Mouse (Mus musculus): ENCODE data around the gene Ablim2. TPM values are rescaled to one million over a fixed set of nuclear protein-coding genes. Genes with fewer than 3 reads are reported as not detected.

Gene Ablim2
- polyA plus RNA-seq, 1 experiment: 19.6 TPM

DNA sequence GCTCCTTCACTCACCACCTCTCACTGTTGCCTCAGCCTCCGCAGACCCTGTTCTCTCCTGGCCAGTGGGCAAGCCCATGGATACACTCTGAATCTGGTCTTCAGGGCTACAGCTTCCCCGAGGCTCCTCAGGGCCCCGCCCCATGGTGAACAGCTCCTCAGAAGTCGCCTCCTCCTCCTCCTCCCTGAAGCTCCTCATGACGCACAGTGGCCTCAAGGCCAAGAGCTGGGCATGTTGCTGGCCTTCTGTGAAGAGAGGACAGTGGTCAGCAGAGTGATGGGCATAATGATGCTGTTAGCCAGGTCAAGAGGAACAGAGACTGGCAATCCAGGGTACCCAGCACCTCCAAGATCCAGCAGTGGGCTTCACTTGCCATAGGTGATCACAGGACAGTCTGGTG is 33.8 kb upstream of the Ablim2 start:
- TF ChIP-seq CTCF (IDR thresholded peaks at IDR 0.05; ENCODE audit: borderline replicate concordance, extremely low read depth, insufficient read depth, insufficient read length) (no peak), POLR2A (IDR thresholded peaks at IDR 0.05; ENCODE audit: borderline replicate concordance, extremely low read depth, insufficient read depth, insufficient read length, poor library complexity, severe bottlenecking) (no peak)
- no peak for DNase-seq (ENCODE audit: low read depth)

- no peak for DNase-seq (ENCODE audit: low read depth)
- TF ChIP-seq CTCF (IDR thresholded peaks at IDR 0.05; ENCODE audit: borderline replicate concordance, extremely low read depth, insufficient read depth, insufficient read length) (no peak), POLR2A (IDR thresholded peaks at IDR 0.05; ENCODE audit: borderline replicate concordance, extremely low read depth, insufficient read depth, insufficient read length, poor library complexity, severe bottlenecking) (no peak)
Measured at GRCm38 (mm10) chr5:35725840-35726239, 31.8 kb upstream of the Ablim2 start.

GRCm38 (mm10) chr5:35727447-35727846 is 30.2 kb upstream of the Ablim2 start:
- DNase-seq (ENCODE audit: low read depth): no peak
- no peak for TF ChIP-seq POLR2A (IDR thresholded peaks at IDR 0.05; ENCODE audit: borderline replicate concordance, extremely low read depth, insufficient read depth, insufficient read length, poor library complexity, severe bottlenecking)
- TF ChIP-seq CTCF (IDR thresholded peaks at IDR 0.05; ENCODE audit: borderline replicate concordance, extremely low read depth, insufficient read depth, insufficient read length): no peak

DNA sequence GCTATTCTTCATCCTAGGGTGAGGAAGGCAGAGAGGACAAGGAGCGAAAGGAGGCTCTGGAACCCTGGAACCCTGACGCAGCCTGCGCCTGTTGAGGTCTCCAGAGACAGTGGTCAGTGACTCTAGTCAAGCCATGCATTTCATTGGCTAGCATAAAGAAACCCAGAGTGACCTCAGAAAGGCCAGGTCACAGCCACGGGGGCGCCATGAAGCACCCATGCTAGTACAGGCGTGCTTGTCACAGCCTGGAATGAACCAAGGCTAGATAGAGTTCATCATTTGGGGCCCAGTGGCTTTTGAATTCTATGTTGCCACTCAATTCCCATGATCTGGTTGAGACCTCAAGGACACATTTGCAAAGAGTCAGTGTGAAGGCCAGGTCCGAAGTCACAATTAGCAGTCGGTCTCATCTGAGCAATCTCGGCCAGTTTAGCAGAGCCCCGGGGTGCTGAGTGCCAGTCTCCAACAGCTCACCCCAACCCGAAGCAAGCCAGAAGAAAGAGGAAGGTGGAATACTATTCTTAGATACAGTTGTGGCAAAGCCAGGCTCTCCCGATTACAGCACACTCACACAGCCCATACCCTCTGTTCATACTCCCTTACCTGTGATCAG is 29.2 kb upstream of the Ablim2 start:
- no peak for DNase-seq (ENCODE audit: low read depth)
- TF ChIP-seq CTCF (IDR thresholded peaks at IDR 0.05; ENCODE audit: borderline replicate concordance, extremely low read depth, insufficient read depth, insufficient read length) (no peak), POLR2A (IDR thresholded peaks at IDR 0.05; ENCODE audit: borderline replicate concordance, extremely low read depth, insufficient read depth, insufficient read length, poor library complexity, severe bottlenecking) (no peak)

GRCm38 (mm10) chr5:35728957-35729460 is 28.7 kb upstream of the Ablim2 start:
- no peak for TF ChIP-seq POLR2A (IDR thresholded peaks at IDR 0.05; ENCODE audit: borderline replicate concordance, extremely low read depth, insufficient read depth, insufficient read length, poor library complexity, severe bottlenecking)
- no peak for TF ChIP-seq CTCF (IDR thresholded peaks at IDR 0.05; ENCODE audit: borderline replicate concordance, extremely low read depth, insufficient read depth, insufficient read length)
- no peak for DNase-seq (ENCODE audit: low read depth)

GRCm38 (mm10) chr5:35729844-35730243 is 27.8 kb upstream of the Ablim2 start:
- DNase-seq (ENCODE audit: low read depth): peak; percentile 19
- TF ChIP-seq CTCF (IDR thresholded peaks at IDR 0.05; ENCODE audit: borderline replicate concordance, extremely low read depth, insufficient read depth, insufficient read length) (no peak), POLR2A (IDR thresholded peaks at IDR 0.05; ENCODE audit: borderline replicate concordance, extremely low read depth, insufficient read depth, insufficient read length, poor library complexity, severe bottlenecking) (no peak)

DNA sequence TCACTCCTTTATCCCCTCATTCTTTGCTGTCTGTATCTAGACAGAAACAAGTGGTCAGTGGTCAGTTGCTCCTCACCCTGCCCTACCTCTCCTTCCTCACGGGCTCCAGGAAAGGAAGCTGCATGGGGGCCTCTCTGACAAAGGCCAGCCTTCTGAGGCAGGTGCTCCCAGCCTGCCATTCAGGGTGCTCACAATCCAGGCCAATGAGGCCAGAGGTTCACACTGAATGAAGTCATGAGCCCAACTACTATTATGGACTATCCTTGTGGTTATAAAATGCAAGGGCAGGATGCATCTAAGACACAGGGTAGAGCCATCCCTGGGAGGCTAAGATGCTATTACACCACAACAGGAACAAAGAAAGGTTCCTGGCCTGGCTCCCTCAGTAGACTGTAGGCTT is 27.1 kb upstream of the Ablim2 start:
- TF ChIP-seq POLR2A (IDR thresholded peaks at IDR 0.05; ENCODE audit: borderline replicate concordance, extremely low read depth, insufficient read depth, insufficient read length, poor library complexity, severe bottlenecking): no peak
- no peak for TF ChIP-seq CTCF (IDR thresholded peaks at IDR 0.05; ENCODE audit: borderline replicate concordance, extremely low read depth, insufficient read depth, insufficient read length)
- no peak for DNase-seq (ENCODE audit: low read depth)

DNA sequence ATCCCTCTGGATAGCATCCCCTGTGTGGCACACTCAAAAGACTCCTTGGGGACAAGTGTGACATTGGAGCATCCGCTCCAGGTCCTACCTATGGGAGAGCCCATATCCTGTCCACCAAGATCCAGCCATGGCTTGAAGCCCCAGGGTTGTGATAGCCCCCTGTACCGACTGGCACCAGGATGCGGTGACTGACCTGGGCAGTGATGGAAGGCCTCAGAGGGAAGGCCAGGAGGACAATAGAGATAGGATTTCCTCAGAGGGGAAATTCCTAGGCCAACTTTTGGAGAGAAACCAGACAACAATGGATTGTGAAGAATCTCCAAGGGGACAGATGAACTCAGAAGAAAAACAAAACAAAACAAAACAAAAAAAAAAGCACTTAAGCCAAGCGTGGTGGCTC is 26.7 kb upstream of the Ablim2 start:
- DNase-seq (ENCODE audit: low read depth): no peak
- TF ChIP-seq CTCF (IDR thresholded peaks at IDR 0.05; ENCODE audit: borderline replicate concordance, extremely low read depth, insufficient read depth, insufficient read length): no peak
- TF ChIP-seq POLR2A (IDR thresholded peaks at IDR 0.05; ENCODE audit: borderline replicate concordance, extremely low read depth, insufficient read depth, insufficient read length, poor library complexity, severe bottlenecking): no peak

- TF ChIP-seq CTCF (IDR thresholded peaks at IDR 0.05; ENCODE audit: borderline replicate concordance, extremely low read depth, insufficient read depth, insufficient read length): no peak
- no peak for TF ChIP-seq POLR2A (IDR thresholded peaks at IDR 0.05; ENCODE audit: borderline replicate concordance, extremely low read depth, insufficient read depth, insufficient read length, poor library complexity, severe bottlenecking)
- DNase-seq (ENCODE audit: low read depth): no peak
Measured at GRCm38 (mm10) chr5:35733523-35733922, 24.2 kb upstream of the Ablim2 start.

DNA sequence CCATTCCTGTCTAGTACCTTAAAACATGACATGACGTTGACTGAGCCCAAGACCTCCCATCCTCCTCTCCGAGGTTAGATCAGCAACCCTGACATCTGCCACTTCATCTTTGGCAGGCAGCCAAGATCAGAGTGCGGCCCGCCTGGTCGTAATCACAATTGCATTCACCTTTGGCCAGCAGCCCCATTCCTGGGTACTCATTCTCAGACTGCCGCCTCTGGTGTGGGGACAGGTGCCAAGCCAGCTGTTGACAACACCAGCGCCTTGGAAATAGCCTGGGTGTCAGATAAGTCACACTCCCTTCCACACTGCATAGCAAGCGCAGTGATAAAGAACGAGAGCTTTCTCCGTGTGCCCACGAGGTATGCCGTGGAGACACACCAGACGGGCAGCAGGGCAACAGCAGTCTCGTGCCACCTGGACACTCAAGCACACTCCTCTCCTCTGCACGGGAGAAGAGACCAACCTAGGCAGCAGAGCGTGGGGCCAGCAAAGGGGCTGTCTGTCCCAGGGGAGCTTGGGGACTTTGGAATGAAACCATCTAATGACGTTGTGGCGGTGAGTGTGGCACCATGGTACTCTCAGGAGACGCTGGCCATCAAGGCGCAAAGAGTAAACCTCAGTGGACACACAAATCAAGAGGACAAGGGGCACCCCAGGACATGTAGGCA is 20.3 kb upstream of the Ablim2 start:
- TF ChIP-seq POLR2A (IDR thresholded peaks at IDR 0.05; ENCODE audit: borderline replicate concordance, extremely low read depth, insufficient read depth, insufficient read length, poor library complexity, severe bottlenecking): no peak
- no peak for TF ChIP-seq CTCF (IDR thresholded peaks at IDR 0.05; ENCODE audit: borderline replicate concordance, extremely low read depth, insufficient read depth, insufficient read length)
- DNase-seq (ENCODE audit: low read depth): peak; percentile 47

DNA sequence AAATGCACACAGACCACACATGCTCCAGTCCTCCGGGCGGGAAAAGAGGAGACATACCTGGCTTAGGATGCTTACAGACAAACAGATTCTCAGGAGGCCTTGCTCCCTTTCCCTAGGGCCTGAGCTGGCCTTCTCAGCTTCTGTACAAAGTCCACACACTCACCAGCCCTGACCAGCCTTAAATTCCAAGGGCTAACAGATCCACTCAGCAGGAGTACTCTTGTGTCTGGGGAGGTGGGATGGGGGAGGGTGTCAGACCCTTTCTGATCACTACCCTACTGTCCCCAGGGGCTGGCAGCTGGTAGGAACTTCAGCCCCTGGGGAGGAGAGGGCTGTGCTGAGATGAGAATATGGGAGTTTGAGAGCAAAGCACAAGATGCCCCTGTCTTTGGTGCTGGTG is 18.7 kb upstream of the Ablim2 start:
- TF ChIP-seq CTCF (IDR thresholded peaks at IDR 0.05; ENCODE audit: borderline replicate concordance, extremely low read depth, insufficient read depth, insufficient read length) (no peak), POLR2A (IDR thresholded peaks at IDR 0.05; ENCODE audit: borderline replicate concordance, extremely low read depth, insufficient read depth, insufficient read length, poor library complexity, severe bottlenecking) (no peak)
- no peak for DNase-seq (ENCODE audit: low read depth)

All from brain, embryonic 14.5 days (tissue).